15 mouse cellular contexts compared by ENCODE assay signal in the genomic region with DNA sequence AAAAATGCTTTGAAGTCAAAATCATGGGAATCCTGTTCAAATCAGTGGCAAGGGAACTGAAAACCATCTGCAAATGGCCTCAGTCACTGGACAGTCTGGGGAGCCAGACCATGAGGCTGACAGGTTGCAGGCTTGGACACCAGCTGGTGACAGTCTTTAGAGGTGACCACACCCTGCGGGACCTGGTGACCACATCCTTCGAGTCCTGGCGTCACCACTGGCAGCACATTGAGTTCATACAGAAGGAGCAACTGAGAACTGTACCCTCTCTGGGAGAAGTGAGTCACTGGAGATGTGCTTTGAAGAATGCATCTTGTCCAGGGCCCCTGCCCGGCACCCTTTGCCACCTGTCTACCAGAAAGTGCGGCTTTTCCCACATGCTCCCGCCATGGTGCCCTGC.
"Had no signal": no experiment of that assay in that cellular context is flagged by ENCODE, and none has a peak within 500 bp of the region (broad histone marks: within the 10 kb centered on the region; RNA-seq: fewer than 3 reads in every experiment).

No protein-coding gene starts in this region.

- ATAC-seq: liver, embryonic 12.5 days; midbrain, embryonic 16.5 days had no signal

- DNase-seq: kidney, adult 18-20 months; kidney, adult 9 months; kidney, postnatal 25 days; layer of hippocampus, adult 9-11 months; liver; lung, adult 18-20 months; lung, postnatal 10 days; lung, postnatal 36 days; right cerebral cortex, adult 18-20 months; right cerebral cortex, postnatal 14 days; spleen, adult 18-20 months; thymus, adult 18-20 months; thymus, postnatal 4 days had no signal
